Mouse (Mus musculus): ENCODE data around the gene Prrt1.

Gene Prrt1

DNA sequence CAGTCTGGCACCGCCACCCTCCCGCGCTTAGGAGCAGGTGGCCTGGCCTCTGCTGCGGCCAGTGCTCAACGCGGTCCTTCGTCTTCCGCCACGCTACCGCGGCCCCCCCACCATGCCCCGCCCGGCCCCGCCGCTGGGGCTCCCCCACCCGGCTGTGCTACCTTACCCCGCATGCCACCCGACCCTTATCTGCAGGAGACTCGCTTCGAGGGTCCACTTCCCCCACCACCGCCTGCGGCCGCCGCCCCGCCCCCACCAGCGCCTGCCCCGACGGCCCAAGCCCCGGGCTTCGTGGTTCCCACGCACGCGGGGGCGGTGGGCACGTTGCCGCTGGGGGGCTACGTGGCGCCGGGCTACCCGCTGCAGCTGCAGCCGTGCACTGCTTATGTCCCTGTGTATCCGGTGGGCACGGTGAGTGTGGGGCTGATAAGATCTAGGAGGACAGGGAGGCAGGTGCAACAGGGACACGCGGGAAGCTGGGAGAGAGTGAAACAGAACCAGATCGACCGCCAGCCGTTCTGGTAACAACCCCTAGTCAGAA is 1.5 kb downstream of the Prrt1 start:
- TF ChIP-seq GATA4 (IDR thresholded peaks at IDR 0.05; ENCODE audit: insufficient replicate concordance, low read length): no peak

GRCm38 (mm10) chr17:34631647-34632046 is 2.3 kb downstream of the Prrt1 start:
- TF ChIP-seq GATA4 (IDR thresholded peaks at IDR 0.05; ENCODE audit: insufficient replicate concordance, low read length): no peak

- TF ChIP-seq GATA4 (IDR thresholded peaks at IDR 0.05; ENCODE audit: insufficient replicate concordance, low read length): no peak; the same call in 1 of the 2 replicates
Measured at GRCm38 (mm10) chr17:34632261-34632691, 2.9 kb downstream of the Prrt1 start.

- no peak for TF ChIP-seq GATA4 (IDR thresholded peaks at IDR 0.05; ENCODE audit: insufficient replicate concordance, low read length)
Measured at GRCm38 (mm10) chr17:34635671-34636070, 6.3 kb downstream of the Prrt1 start.

DNA sequence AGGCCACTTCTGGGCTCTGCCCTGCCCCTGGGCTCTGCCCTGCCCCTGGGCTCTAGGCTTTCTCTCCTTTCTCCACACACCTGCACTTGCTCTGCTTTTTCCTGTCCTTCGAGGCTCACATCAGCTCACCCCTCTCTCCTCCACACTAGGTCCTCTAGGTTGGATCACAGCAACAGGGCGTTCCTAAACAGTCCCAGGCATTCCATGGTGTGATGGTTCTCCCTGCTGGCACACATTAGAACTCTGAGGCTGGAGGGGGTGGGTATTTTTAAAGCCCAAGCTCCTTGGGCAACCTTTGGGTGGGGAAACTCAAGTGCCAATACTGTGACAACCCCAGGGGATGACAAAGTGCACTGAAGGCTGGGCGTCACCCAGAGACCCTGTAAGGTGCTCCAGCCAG is 8.1 kb downstream of the Prrt1 start:
- no peak for TF ChIP-seq GATA4 (IDR thresholded peaks at IDR 0.05; ENCODE audit: insufficient replicate concordance, low read length)

DNA sequence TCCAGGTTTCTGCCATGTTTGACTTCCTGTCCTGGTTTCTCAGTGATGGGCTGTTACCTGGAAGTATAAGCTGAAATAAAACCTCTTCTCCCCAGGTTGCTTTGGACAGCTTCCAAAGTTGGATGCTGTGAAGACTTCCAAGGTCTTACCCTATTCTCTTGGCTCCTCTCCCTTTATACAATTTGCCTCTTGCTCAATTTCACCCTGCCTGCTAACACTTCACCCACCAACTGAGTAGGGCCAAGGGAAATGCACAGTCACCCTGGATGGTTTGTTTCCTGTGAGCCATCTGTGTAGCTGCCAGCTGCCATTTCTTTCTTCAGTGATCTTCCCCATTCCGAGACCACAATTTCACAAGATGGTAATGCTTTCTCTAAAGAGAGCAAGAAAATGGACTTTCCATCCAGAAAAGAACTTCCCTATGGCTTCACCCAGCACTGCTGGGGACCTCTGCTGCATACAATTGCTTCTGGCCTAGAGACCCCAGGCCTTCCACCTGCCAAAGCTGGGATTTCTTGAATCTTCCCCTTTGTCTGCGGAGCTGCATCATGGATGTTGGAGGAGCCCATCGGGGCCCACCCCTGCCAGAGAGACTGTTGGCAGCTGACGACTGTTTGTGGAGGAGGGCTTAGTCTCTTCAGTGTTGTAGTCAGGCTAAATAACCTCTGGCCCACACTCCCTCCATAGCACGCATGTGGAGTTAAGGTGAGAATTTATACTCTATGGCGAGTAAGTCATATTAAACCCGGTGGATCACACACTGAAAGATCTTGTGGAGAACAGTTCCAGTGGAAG is 10.3 kb downstream of the Prrt1 start:
- TF ChIP-seq GATA4 (IDR thresholded peaks at IDR 0.05; ENCODE audit: insufficient replicate concordance, low read length): no peak

DNA sequence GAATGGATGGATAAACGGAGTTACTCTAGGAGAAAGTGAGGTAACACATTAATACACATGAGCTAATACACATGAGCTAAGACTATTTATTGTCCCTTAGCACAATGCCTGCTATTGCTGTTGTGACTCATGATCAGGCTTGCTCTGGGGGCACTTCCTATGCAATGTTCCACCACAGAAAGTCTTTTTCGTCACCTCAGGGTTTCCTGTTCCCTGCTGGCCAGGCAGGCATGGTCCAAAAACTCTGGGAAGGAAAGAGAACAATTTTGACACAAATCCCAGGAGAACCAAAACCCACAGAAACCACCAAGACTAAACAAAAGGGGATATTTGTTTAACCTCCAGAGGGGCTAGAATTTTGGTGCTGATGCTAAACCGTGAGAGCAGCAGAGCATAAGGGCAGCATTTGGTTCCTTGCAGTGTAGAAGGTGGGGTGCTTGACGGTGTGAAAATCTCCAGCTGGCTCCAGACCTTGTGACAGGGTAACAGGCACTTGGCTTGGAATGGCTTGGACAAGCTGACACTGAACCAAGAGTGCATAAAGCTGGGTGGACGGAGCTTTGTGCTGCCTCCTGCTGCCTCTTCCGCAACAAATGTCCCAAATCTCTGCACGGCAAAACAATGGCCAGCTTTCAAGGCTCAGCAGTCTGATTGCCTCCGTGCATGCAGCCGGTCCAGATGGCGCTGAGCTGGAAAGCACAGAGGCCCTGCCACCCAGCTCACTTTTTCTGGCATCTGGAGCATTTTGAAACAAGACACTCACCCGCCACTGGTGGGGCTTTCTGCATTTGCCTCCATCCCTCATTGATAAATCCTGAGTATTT is 11.7 kb downstream of the Prrt1 start:
- TF ChIP-seq GATA4 (IDR thresholded peaks at IDR 0.05; ENCODE audit: insufficient replicate concordance, low read length): no peak

GRCm38 (mm10) chr17:34641945-34642344 is 12.6 kb downstream of the Prrt1 start:
- TF ChIP-seq GATA4 (IDR thresholded peaks at IDR 0.05; ENCODE audit: insufficient replicate concordance, low read length): no peak

- no peak for TF ChIP-seq GATA4 (IDR thresholded peaks at IDR 0.05; ENCODE audit: insufficient replicate concordance, low read length)
Measured at GRCm38 (mm10) chr17:34643379-34643778, 14.0 kb downstream of the Prrt1 start.

DNA sequence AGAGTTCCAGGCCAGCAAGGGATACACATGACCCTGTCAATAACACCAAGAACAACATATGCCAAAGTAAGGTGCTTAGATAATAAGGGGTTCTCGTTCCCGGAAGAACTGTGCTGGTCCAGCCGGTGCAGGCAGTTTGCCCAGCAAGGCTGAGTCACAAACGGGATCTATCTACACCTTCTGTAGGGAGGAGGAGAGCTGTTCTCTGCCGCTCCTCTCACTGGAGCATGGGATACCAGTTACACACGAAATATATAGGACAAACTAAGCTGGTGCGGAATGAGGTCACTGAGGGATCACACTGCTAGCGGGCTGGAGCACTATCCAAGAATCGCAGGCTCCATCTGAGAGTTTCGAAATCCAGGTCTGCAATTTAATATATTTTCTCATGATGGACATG is 14.6 kb downstream of the Prrt1 start:
- no peak for TF ChIP-seq GATA4 (IDR thresholded peaks at IDR 0.05; ENCODE audit: insufficient replicate concordance, low read length)

DNA sequence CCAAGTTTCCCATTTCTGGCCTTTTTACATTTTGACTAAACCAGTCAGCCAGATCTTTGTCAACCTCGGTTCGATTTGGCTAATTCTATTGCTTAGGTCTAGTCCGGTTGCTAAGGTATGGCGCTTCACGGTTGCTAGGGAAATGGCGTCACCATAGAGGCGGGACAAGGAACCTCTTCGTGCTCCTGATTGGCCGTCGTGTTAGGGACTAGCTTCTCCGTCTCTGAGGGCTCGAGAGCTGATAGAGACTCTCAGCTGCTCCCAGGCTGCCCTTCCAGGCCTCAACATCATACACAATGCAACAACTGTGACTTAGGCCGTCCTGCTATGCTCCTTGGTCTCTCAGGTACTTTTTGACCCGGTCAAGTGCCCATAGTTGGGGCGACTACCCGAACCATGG is 15.3 kb downstream of the Prrt1 start, which contains the start of gene Fkbpl:
Fkbpl (plus strand) TSS at position 157 of the 400 bp plus-strand sequence.
- TF ChIP-seq GATA4 (IDR thresholded peaks at IDR 0.05; ENCODE audit: insufficient replicate concordance, low read length): no peak

DNA sequence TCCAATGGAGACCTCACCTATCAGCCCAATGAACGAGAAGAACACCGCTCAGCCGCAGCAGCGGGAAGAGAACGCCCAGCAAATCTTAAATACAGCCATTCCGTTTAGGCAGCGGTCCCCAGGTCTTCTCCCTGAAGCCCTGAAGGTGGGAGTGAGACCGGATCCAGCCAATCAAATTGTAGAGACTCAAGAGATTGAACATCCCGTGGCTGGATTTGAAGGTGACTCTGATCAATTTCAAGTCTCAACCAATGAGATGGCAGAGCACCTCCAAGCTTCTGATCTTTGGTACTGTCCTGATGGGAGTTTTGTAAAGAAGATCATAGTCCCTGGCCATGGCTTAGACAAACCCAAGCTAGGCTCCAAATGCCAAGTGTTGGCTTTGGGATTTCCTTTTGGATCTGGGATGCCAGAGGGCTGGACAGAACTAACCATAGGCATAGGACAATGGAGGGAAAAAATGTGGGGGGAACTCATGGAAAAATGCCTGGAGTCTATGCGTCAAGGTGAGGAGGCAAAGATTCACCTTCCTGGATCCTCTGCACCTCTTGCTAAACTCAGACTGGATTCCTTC is 16.0 kb downstream of the Prrt1 start:
- no peak for TF ChIP-seq GATA4 (IDR thresholded peaks at IDR 0.05; ENCODE audit: insufficient replicate concordance, low read length)

GRCm38 (mm10) chr17:34645831-34646511 is 16.6 kb downstream of the Prrt1 start:
- TF ChIP-seq GATA4 (IDR thresholded peaks at IDR 0.05; ENCODE audit: insufficient replicate concordance, low read length): no peak

GRCm38 (mm10) chr17:34646906-34647787 is 17.8 kb downstream of the Prrt1 start, which contains the start of gene Atf6b:
Gene Atf6b (plus strand): TSS chr17:34647146.
- no peak; the same call in 1 of the 2 replicates for TF ChIP-seq GATA4 (IDR thresholded peaks at IDR 0.05; ENCODE audit: insufficient replicate concordance, low read length)
